Mouse (Mus musculus): ENCODE results near the gene Arl15. TPM values are rescaled to one million over a fixed set of nuclear protein-coding genes. Genes with fewer than 3 reads are reported as not detected.

The Arl15 gene
- polyA plus RNA-seq, 1 experiment from 2014 or later = 16.7 TPM

DNA sequence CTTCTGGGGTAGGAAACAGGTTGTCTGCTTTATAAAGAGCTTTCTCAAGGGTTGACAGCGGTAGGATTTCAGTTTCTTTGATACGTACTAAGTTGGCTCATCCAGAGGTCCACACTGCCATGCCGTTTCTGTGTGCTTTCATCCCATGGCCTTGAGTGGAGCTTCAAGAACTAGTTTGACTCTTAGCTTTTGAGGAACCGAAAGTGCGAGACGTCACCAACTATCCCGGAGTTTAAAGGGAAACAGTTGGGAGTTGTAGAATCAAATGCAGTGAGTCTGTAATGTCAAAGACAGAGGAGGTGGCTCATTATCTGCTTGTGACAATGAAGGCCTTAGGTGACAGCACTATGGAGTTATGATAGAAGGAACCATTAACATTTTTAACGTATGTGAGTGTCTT lies 49.6 kb downstream of the Arl15 start:
- H3K9me3 ChIP-seq (ENCODE audit: control insufficient read depth, low read length) = peaks cover 3% of the 10 kb centered on the region; the same call in 1 of the 2 replicates
- H3K4me1 ChIP-seq (ENCODE audit: control insufficient read depth, insufficient read depth, low read length) = 0 out of 2 replicates have a peak, but pooled peaks cover 6% of the 10 kb centered on the region
- H3K4me2 ChIP-seq (ENCODE audit: low read depth, severe bottlenecking) = no peak overlapping the region
- ATAC-seq (ENCODE audit: insufficient number of reproducible peaks, low FRiP score, low TSS enrichment, low read depth) (no peak), DNase-seq (ENCODE audit: low spot score) (no peak)
- no peak overlapping the region for H3K4me3 ChIP-seq (ENCODE audit: low read depth, low read length)
- no peaks in the 10 kb centered on the region for H3K27me3 ChIP-seq (ENCODE audit: control insufficient read depth, insufficient read depth, low read length)
- 95% methylated on average over 8 of the region's 8 CpGs for WGBS
- H3K27ac ChIP-seq (replicated peaks; ENCODE audit: low read depth, low read length) = no peak overlapping the region
- no peak overlapping the region for H3K9ac ChIP-seq (ENCODE audit: low read length)
- H3K36me3 ChIP-seq (ENCODE audit: control insufficient read depth, insufficient read depth, low read length) = no peaks in the 10 kb centered on the region

- 88% methylated on average over 4 of the region's 4 CpGs for WGBS
- Histone ChIP-seq H3K27ac (replicated peaks; ENCODE audit: low read depth, low read length) (no peak overlapping the region), H3K9ac (ENCODE audit: low read length) (no peak overlapping the region), H3K27me3 (ENCODE audit: control insufficient read depth, insufficient read depth, low read length) (no peaks in the 10 kb centered on the region), H3K4me2 (ENCODE audit: low read depth, severe bottlenecking) (no peak overlapping the region), H3K4me3 (ENCODE audit: low read depth, low read length) (no peak overlapping the region), H3K9me3 (ENCODE audit: control insufficient read depth, low read length) (no peaks in the 10 kb centered on the region), H3K4me1 (ENCODE audit: control insufficient read depth, insufficient read depth, low read length) (0 out of 2 replicates have a peak, but pooled peaks cover 6% of the 10 kb centered on the region), H3K36me3 (ENCODE audit: control insufficient read depth, insufficient read depth, low read length) (0 out of 2 replicates have a peak, but pooled peaks cover 2% of the 10 kb centered on the region)
- no peak for DNase-seq (ENCODE audit: low spot score)
- ATAC-seq (ENCODE audit: insufficient number of reproducible peaks, low FRiP score, low TSS enrichment, low read depth) = no peak
These were observed 50.4 kb downstream of the Arl15 start for GRCm38 (mm10) chr13:113844717-113845116.

- WGBS = 77% methylated on average over 1 of the region's 1 CpGs
- Histone ChIP-seq H3K4me2 (ENCODE audit: low read depth, severe bottlenecking) (no peak overlapping the region), H3K4me3 (ENCODE audit: low read depth, low read length) (no peak overlapping the region), H3K27ac (replicated peaks; ENCODE audit: low read depth, low read length) (no peak overlapping the region), H3K9ac (ENCODE audit: low read length) (no peak overlapping the region), H3K4me1 (ENCODE audit: control insufficient read depth, insufficient read depth, low read length) (0 out of 2 replicates have a peak, but pooled peaks cover 6% of the 10 kb centered on the region), H3K27me3 (ENCODE audit: control insufficient read depth, insufficient read depth, low read length) (no peaks in the 10 kb centered on the region), H3K9me3 (ENCODE audit: control insufficient read depth, low read length) (no peaks in the 10 kb centered on the region), H3K36me3 (ENCODE audit: control insufficient read depth, insufficient read depth, low read length) (0 out of 2 replicates have a peak, but pooled peaks cover 2% of the 10 kb centered on the region)
- ATAC-seq (ENCODE audit: insufficient number of reproducible peaks, low FRiP score, low TSS enrichment, low read depth) (no peak), DNase-seq (ENCODE audit: low spot score) (no peak)
These were observed 50.9 kb downstream of the Arl15 start for GRCm38 (mm10) chr13:113845229-113845628.

DNA sequence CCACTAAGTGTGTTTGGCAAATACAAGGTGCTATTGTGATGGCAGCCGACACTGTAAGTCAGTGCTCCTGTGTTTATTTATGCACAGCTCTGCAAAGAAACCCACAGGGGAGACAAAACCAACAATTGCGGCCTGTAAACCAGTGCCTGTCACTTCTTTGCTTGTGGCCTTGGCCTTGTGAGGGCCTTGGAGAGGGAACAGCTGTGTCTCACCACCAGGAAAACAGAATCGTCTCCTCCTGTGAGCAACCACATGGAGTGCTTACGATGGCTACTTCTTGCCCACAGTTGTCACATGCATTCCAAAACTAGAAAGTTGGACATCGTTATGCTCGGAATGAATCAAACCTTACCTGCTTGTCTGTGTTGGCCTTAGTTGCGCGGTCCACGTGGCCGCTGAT lies 52.1 kb downstream of the Arl15 start:
- no peaks in the 10 kb centered on the region for H3K9me3 ChIP-seq (ENCODE audit: control insufficient read depth, low read length)
- H3K4me3 ChIP-seq (ENCODE audit: low read depth, low read length) = no peak overlapping the region
- DNase-seq (ENCODE audit: low spot score) = no peak
- no peak overlapping the region for H3K27ac ChIP-seq (replicated peaks; ENCODE audit: low read depth, low read length)
- no peak overlapping the region for H3K9ac ChIP-seq (ENCODE audit: low read length)
- 82% methylated on average over 10 of the region's 10 CpGs for WGBS
- H3K4me2 ChIP-seq (ENCODE audit: low read depth, severe bottlenecking) = no peak overlapping the region; the same call in 1 of the 2 replicates
- no peak for ATAC-seq (ENCODE audit: insufficient number of reproducible peaks, low FRiP score, low TSS enrichment, low read depth)
- 0 out of 2 replicates have a peak, but pooled peaks cover 6% of the 10 kb centered on the region for H3K4me1 ChIP-seq (ENCODE audit: control insufficient read depth, insufficient read depth, low read length)
- no peaks in the 10 kb centered on the region for H3K27me3 ChIP-seq (ENCODE audit: control insufficient read depth, insufficient read depth, low read length)
- H3K36me3 ChIP-seq (ENCODE audit: control insufficient read depth, insufficient read depth, low read length) = 0 out of 2 replicates have a peak, but pooled peaks cover 2% of the 10 kb centered on the region

DNA sequence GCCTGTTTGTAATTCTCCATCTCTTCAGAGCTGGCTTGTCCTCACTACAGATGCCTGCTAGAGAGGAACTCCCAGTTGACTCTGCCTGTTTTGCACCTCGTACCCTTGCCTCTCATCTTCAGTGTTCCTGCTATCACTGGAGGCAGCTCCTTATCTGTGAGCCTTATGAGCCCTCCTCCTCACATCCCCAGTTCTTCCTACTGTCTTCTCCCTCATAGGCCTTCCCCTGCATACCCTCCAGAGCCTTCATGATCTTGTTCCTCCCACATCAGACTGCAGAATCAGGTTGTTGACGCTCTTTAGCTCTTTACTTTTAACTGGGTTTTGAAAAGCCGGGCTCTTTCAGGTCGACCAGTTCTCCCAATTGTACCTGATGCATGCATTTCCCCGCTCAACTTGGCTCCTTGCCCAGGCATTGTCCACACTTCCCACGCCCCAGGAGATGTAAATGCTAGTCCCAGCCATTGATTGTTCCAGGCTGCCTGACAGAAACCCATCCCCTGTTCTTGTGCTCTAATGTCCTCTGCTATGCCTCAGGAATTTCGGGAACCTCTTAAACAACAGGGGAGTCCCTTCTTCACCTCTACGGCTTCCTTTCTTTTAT lies 56.2 kb downstream of the Arl15 start:
- H3K27ac ChIP-seq (replicated peaks; ENCODE audit: low read depth, low read length) = no peak overlapping the region
- DNase-seq (ENCODE audit: low spot score) (no peak), ATAC-seq (ENCODE audit: insufficient number of reproducible peaks, low FRiP score, low TSS enrichment, low read depth) (no peak)
- 92% methylated on average over 8 of the region's 8 CpGs for WGBS
- no peaks in the 10 kb centered on the region for H3K27me3 ChIP-seq (ENCODE audit: control insufficient read depth, insufficient read depth, low read length)
- no peak overlapping the region for H3K4me3 ChIP-seq (ENCODE audit: low read depth, low read length)
- 0 out of 2 replicates have a peak, but pooled peaks cover 5% of the 10 kb centered on the region for H3K4me1 ChIP-seq (ENCODE audit: control insufficient read depth, insufficient read depth, low read length)
- no peak overlapping the region for H3K4me2 ChIP-seq (ENCODE audit: low read depth, severe bottlenecking)
- no peak overlapping the region for H3K9ac ChIP-seq (ENCODE audit: low read length)
- no peaks in the 10 kb centered on the region for H3K9me3 ChIP-seq (ENCODE audit: control insufficient read depth, low read length)
- H3K36me3 ChIP-seq (ENCODE audit: control insufficient read depth, insufficient read depth, low read length) = 0 out of 2 replicates have a peak, but pooled peaks cover 2% of the 10 kb centered on the region

DNA sequence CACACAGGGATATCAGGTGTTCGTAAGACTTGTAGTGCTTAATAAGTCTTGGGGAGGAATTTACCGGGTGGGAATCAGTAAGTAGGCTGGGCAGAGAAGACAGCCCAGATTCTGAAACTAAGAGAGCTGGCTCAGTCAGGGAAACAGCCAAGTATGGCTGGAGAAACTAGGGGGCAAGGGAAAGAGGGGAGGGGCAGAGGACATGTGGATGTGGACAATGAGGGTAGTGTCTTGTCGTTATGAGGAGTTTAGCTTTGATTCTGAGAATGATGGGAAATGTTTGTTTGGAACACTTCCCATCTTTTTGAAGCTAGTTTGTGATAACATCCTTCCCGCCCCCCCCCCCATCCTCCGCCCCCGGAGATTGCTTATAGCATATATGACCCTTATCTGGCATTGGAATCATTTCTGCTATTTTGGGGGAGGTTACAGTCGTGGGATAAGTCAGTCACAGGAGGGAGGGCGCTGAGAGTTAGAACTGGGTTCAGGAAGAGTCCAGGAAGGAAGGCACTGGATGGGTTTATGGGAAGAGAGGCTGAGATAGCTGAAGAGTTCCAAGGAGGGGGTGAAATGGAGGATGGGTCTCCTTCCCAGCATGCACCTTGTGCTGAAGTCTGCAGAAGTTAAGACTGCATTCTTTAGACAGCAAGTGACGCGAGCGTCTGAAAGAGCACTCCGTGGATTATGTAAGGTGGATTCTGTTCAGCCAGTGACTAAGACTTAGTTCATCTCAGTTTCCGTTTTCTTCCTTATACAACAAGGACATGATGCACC lies 57.5 kb downstream of the Arl15 start:
- ATAC-seq (ENCODE audit: insufficient number of reproducible peaks, low FRiP score, low TSS enrichment, low read depth) (no peak), DNase-seq (ENCODE audit: low spot score) (no peak)
- no peaks in the 10 kb centered on the region for H3K9me3 ChIP-seq (ENCODE audit: control insufficient read depth, low read length)
- no peak overlapping the region for H3K4me3 ChIP-seq (ENCODE audit: low read depth, low read length)
- peaks cover 5% of the 10 kb centered on the region; the same call in 1 of the 2 replicates for H3K4me1 ChIP-seq (ENCODE audit: control insufficient read depth, insufficient read depth, low read length)
- H3K4me2 ChIP-seq (ENCODE audit: low read depth, severe bottlenecking) = no peak overlapping the region
- H3K27me3 ChIP-seq (ENCODE audit: control insufficient read depth, insufficient read depth, low read length) = no peaks in the 10 kb centered on the region
- 92% methylated on average over 13 of the region's 13 CpGs for WGBS
- 0 out of 2 replicates have a peak, but pooled peaks cover 2% of the 10 kb centered on the region for H3K36me3 ChIP-seq (ENCODE audit: control insufficient read depth, insufficient read depth, low read length)
- no peak overlapping the region for H3K27ac ChIP-seq (replicated peaks; ENCODE audit: low read depth, low read length)
- H3K9ac ChIP-seq (ENCODE audit: low read length) = no peak overlapping the region

- no peaks in the 10 kb centered on the region for H3K9me3 ChIP-seq (ENCODE audit: control insufficient read depth, low read length)
- H3K9ac ChIP-seq (ENCODE audit: low read length) = no peak overlapping the region
- no peak overlapping the region for H3K4me2 ChIP-seq (ENCODE audit: low read depth, severe bottlenecking)
- 0 out of 2 replicates have a peak, but pooled peaks cover 2% of the 10 kb centered on the region for H3K36me3 ChIP-seq (ENCODE audit: control insufficient read depth, insufficient read depth, low read length)
- 94% methylated on average over 6 of the region's 6 CpGs for WGBS
- no peak overlapping the region for H3K27ac ChIP-seq (replicated peaks; ENCODE audit: low read depth, low read length)
- H3K27me3 ChIP-seq (ENCODE audit: control insufficient read depth, insufficient read depth, low read length) = no peaks in the 10 kb centered on the region
- DNase-seq (ENCODE audit: low spot score) = no peak
- ATAC-seq (ENCODE audit: insufficient number of reproducible peaks, low FRiP score, low TSS enrichment, low read depth) = no peak
- H3K4me1 ChIP-seq (ENCODE audit: control insufficient read depth, insufficient read depth, low read length) = peaks cover 5% of the 10 kb centered on the region; the same call in 1 of the 2 replicates
- H3K4me3 ChIP-seq (ENCODE audit: low read depth, low read length) = no peak overlapping the region
These were observed 58.0 kb downstream of the Arl15 start for GRCm38 (mm10) chr13:113852376-113852666.

- ATAC-seq (ENCODE audit: insufficient number of reproducible peaks, low FRiP score, low TSS enrichment, low read depth) (no peak), DNase-seq (ENCODE audit: low spot score) (no peak)
- Histone ChIP-seq H3K9ac (ENCODE audit: low read length) (no peak overlapping the region), H3K27ac (replicated peaks; ENCODE audit: low read depth, low read length) (no peak overlapping the region), H3K27me3 (ENCODE audit: control insufficient read depth, insufficient read depth, low read length) (no peaks in the 10 kb centered on the region), H3K9me3 (ENCODE audit: control insufficient read depth, low read length) (no peaks in the 10 kb centered on the region), H3K4me3 (ENCODE audit: low read depth, low read length) (no peak overlapping the region), H3K36me3 (ENCODE audit: control insufficient read depth, insufficient read depth, low read length) (0 out of 2 replicates have a peak, but pooled peaks cover 2% of the 10 kb centered on the region), H3K4me1 (ENCODE audit: control insufficient read depth, insufficient read depth, low read length) (peaks cover 11% of the 10 kb centered on the region), H3K4me2 (ENCODE audit: low read depth, severe bottlenecking) (no peak overlapping the region)
- WGBS = 87% methylated on average over 4 of the region's 4 CpGs
These were observed 59.8 kb downstream of the Arl15 start for GRCm38 (mm10) chr13:113854146-113854545.

All from limb, embryonic 11.5 days (tissue).